ENCODE assay signal across 10 mouse cellular contexts in genomic region chr17:78604431-78604830, GRCm38 (mm10).
A peak's percentile ranks its signal among the peaks of the same experiment; 100 is the strongest.
DNase-seq lines count a peak whose midpoint lies in the region; ATAC-seq and TF ChIP-seq lines count a peak whose summit lies in the region.
"Had no signal": no experiment of that assay in that cellular context is flagged by ENCODE, and none has a peak within 500 bp of the region (broad histone marks: within the 10 kb centered on the region; RNA-seq: fewer than 3 reads in every experiment).

No protein-coding gene starts in this region.

- H3K4me1 ChIP-seq in kidney, embryonic 14.5 days (ENCODE audit: control insufficient read depth, insufficient read depth, low read length), result no peaks in the 10 kb centered on the region
- peaks cover 0 to 5% of the 10 kb centered on the region in 2 experiments; a peak in 1 of 4 replicates for H3K4me1 ChIP-seq in CH12.LX (ENCODE audit: control insufficient read depth in 1 of 2, insufficient read depth in 2 of 2)
- H3K4me1 ChIP-seq: heart, embryonic 13.5 days had no signal

- no peaks in the 10 kb centered on the region for H3K79me2 ChIP-seq in CH12.LX (replicated peaks; ENCODE audit: control insufficient read depth, extremely low read depth, insufficient read depth, poor library complexity, severe bottlenecking)

- peak; percentile 59 for TF ChIP-seq RAD21 in CH12.LX (IDR thresholded peaks at IDR 0.05; ENCODE audit: low read depth, low read length)

- dilution Hi-C loops in CH12.LX (cut with MboI; ENCODE audit: extremely low pct_ligation_motif_present, extremely low pct_unique_long_range_greater_than_20kb, low sequenced_read_pairs), result no loop called here

- in situ Hi-C loops in CH12.LX (cut with MboI; ENCODE audit: low pct_ligation_motif_present, low pct_unique_long_range_greater_than_20kb, low sequenced_read_pairs), result loop anchor here (10.0 kb wide), 1 partner anchor 150 kb away; no protein-coding TSS in a partner anchor

- DNase-seq in kidney, adult 18-20 months, result peak; percentile 63
- DNase-seq in CH12.LX (ENCODE audit: extremely low read depth), result peak; percentile 64
- DNase-seq in adrenal gland, adult 2 months, result peak; percentile 29
- DNase-seq in embryo, embryonic 9.5 days (ENCODE audit: extremely low spot score), result peak; percentile 60
- peak; percentile 64 to 75 for DNase-seq in kidney, postnatal 25 days
- DNase-seq in thymus, postnatal 25 days, result peak; percentile 57

- peak; percentile 84 to 94 for TF ChIP-seq CTCF in CH12.LX (conservative IDR thresholded peaks at IDR 0.05 in 1 of 2, IDR thresholded peaks at IDR 0.05 in 1 of 2; ENCODE audit: low read depth in 2 of 2, low read length in 2 of 2)

- no peak for TF ChIP-seq EP300 in CH12.LX (IDR thresholded peaks at IDR 0.05; ENCODE audit: low read length)

- no peak overlapping the region for H3K4me2 ChIP-seq in kidney, embryonic 14.5 days (replicated peaks; ENCODE audit: low read depth, low read length)
- peak overlapping the region; percentile 81; the same call in 1 of the 2 replicates for H3K4me2 ChIP-seq in CH12.LX (ENCODE audit: insufficient read depth, low read depth, poor library complexity, severe bottlenecking)

- H3K9me3 ChIP-seq in kidney, embryonic 14.5 days (ENCODE audit: control insufficient read depth, low read length), result no peaks in the 10 kb centered on the region
- H3K9me3 ChIP-seq in CH12.LX (replicated peaks; ENCODE audit: low read length), result no peaks in the 10 kb centered on the region
- H3K9me3 ChIP-seq: heart, embryonic 13.5 days had no signal

- WGBS in kidney, embryonic 14.5 days, result 74% methylated on average over 6 of the region's 6 CpGs

- H3K9ac ChIP-seq in kidney, embryonic 14.5 days (ENCODE audit: low read depth, low read length), result no peak overlapping the region
- H3K9ac ChIP-seq in CH12.LX (ENCODE audit: insufficient read depth, low read depth), result no peak overlapping the region
- H3K9ac ChIP-seq: heart, embryonic 13.5 days had no signal

- no peaks in the 10 kb centered on the region for H3K36me3 ChIP-seq in kidney, embryonic 14.5 days (ENCODE audit: control insufficient read depth, insufficient read depth, low read length)
- H3K36me3 ChIP-seq in CH12.LX (replicated peaks in 1 of 2; ENCODE audit: control insufficient read depth in 1 of 2, insufficient read depth in 1 of 2, low read length in 1 of 2), result no peaks in the 10 kb centered on the region
- H3K36me3 ChIP-seq: heart, embryonic 13.5 days had no signal

- no peak overlapping the region for H3K4me3 ChIP-seq in kidney, embryonic 14.5 days (ENCODE audit: low read length)
- H3K4me3 ChIP-seq in CH12.LX (replicated peaks in 1 of 3; ENCODE audit: low read depth in 2 of 3, low read length in 2 of 3, poor library complexity in 1 of 3), result no peak overlapping the region
- H3K4me3 ChIP-seq: heart, embryonic 13.5 days; myocyte had no signal

- TF ChIP-seq POLR2A in CH12.LX (IDR thresholded peaks at IDR 0.05; ENCODE audit: low read depth, low read length), result no peak

- H3K27ac ChIP-seq in kidney, embryonic 14.5 days (ENCODE audit: low read depth, low read length), result no peak overlapping the region
- H3K27ac ChIP-seq in CH12.LX (ENCODE audit: insufficient read depth, low read depth), result no peak overlapping the region
- H3K27ac ChIP-seq: heart, embryonic 13.5 days had no signal

- ATAC-seq in kidney, embryonic 14.5 days (ENCODE audit: low FRiP score, low TSS enrichment), result no peak
- ATAC-seq in megakaryocyte-erythroid progenitor cell, adult 5-6 weeks (replicated peaks; ENCODE audit: low FRiP score, low TSS enrichment, poor library complexity, severe bottlenecking), result peak; percentile 69

- no peaks in the 10 kb centered on the region for H3K27me3 ChIP-seq in kidney, embryonic 14.5 days (ENCODE audit: control insufficient read depth, insufficient read depth, low read length)
- peaks cover 5% of the 10 kb centered on the region for H3K27me3 ChIP-seq in CH12.LX (replicated peaks)

TF ChIP-seq in CH12.LX, 34 proteins besides CTCF, POLR2A, EP300 and RAD21:
- TF ChIP-seq MAX (IDR thresholded peaks at IDR 0.05; ENCODE audit: low read length) (peak; percentile 58; the same call in 1 of the 2 replicates), KAT2A (IDR thresholded peaks at IDR 0.05; ENCODE audit: insufficient replicate concordance, low read length) (no peak), JUND (conservative IDR thresholded peaks at IDR 0.05; ENCODE audit: low read depth, low read length) (0 out of 2 replicates have a peak, but pooled peaks have one; percentile 17), SMC3 (IDR thresholded peaks at IDR 0.05; ENCODE audit: low read depth, low read length) (peak; percentile 41), USF1 (IDR thresholded peaks at IDR 0.05; ENCODE audit: low read depth, low read length) (no peak)
TF ChIP-seq in CH12.LX: peak in this region for 3.
